Mouse (Mus musculus): Measurements from ENCODE around the gene Grb7.

The Grb7 gene

GRCm38 (mm10) chr11:98445679-98446078 lies 515 bp upstream of the Grb7 start:
- DNase-seq (ENCODE audit: low spot score): no peak

GRCm38 (mm10) chr11:98446562-98447474 lies 624 bp downstream of the Grb7 start:
- DNase-seq (ENCODE audit: low spot score): no peak

DNA sequence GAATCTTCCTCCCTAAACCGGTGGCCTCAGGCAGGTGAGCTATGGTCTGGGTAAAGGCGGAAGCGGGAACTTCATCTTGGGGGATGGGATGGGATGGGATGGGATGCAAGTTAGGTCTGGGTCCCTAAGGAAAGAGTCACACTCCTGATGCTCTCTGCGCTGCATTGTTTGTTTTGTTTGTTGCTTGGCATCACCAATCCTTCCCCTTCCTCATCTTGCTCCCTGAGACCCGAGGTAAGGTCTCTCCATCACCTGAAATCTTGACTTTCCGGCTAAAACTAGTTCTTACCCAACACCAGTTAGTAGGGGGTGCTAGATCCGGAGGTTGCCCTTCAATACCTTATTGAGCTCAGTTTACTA lies 1.3 kb downstream of the Grb7 start:
- DNase-seq (ENCODE audit: low spot score): no peak

DNA sequence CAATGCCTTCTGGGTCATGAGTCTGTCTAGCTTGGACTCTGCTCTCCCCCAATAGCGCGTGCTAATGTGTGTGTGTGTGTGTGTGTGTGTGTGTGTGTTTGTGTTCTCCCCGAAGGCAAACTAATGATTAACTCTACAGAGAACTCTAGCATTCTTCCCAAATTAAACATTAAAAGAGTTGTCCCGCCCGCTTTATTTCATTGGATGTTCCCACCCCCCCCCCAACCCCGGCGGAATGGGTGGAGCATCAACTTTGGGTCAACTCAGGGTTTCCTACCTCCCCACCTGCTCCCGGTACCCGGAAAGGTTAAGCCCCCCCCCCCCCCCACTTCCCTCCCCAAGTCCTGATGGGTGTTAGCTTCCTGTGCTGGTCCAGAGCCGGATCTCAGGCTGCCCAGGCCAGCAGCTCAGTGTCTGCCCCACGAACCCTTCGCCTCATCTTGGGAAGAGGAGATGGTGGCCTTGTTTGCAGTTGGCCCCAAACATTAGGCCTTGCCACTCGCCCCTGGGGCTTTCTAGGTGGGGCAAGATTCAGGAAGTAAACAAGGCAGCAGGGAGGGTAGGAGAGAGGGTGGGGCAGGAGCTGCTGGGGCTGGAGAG lies 2.1 kb downstream of the Grb7 start:
- no peak for DNase-seq (ENCODE audit: low spot score)

GRCm38 (mm10) chr11:98449419-98449818 lies 3.2 kb downstream of the Grb7 start:
- DNase-seq (ENCODE audit: low spot score): no peak

- DNase-seq (ENCODE audit: low spot score): no peak
Observed at GRCm38 (mm10) chr11:98449921-98450771, 4.0 kb downstream of the Grb7 start.

GRCm38 (mm10) chr11:98455484-98455883 lies 9.3 kb downstream of the Grb7 start:
- no peak for DNase-seq (ENCODE audit: low spot score)

- DNase-seq (ENCODE audit: low spot score): no peak
Observed at GRCm38 (mm10) chr11:98456545-98456944, 10.4 kb downstream of the Grb7 start.

DNA sequence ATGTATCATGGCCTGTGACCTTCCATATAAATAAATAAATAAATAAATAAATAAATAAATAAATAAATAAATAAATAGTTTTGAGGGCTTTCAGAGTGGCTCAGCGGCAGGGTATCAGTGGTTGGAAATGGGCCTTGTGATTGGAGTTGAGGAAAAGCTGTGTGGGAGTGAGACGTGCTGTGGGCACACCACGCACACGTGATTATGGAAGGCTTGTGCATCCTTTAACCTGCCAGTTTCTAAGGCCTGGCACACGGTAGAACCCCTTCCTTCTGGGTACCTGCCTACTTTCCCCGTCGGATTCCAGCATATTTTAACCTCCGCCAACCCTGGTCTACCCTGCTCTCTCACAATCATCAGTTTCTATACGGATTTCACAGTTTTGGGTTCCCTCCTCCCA lies 10.8 kb downstream of the Grb7 start:
- no peak for DNase-seq (ENCODE audit: low spot score)

GRCm38 (mm10) chr11:98457367-98458120 lies 11.3 kb downstream of the Grb7 start:
- peak; percentile 66 for DNase-seq (ENCODE audit: low spot score)

DNA sequence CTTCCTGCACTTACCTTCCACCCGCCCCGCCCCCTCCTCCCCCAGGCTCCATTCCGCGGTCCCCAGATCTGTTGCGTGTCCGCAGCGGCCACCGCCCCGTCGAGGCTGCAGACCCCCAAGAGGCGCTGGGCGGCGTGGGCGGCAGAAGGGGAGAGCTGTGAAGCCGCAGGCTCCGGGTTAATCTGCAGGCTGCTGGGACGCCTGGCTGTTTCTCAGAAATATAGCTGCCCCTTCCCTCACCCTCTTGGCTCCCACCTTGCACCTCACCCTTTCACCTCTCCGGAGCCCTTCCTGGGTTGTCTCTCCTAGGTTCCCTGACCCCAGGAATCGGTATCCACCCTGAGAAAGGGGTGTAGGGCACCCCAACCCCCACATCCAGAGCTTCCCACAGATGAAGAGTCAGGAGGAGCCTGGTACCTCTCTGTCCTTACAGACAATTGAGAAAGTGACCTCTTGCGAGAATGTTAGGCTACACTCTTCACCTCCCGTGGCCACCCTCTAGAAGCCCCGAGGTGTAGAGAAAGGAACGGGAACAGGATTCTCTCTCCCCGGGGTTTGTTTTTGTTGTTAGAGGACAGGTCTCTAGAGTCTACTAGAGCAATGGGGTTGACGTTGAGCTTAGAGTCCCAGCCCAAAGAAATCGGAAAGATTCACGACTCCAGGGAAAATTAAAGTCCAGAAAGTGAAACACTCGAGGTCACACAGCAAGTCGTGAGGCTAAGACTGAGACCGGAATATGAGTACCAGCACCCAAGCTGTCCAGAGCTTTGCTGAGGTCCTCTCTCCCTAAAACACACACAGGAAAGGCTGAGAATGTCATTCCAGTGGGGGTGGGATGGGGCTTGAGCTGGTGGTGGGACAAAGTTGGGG lies 12.2 kb downstream of the Grb7 start:
- no peak for DNase-seq (ENCODE audit: low spot score)

DNA sequence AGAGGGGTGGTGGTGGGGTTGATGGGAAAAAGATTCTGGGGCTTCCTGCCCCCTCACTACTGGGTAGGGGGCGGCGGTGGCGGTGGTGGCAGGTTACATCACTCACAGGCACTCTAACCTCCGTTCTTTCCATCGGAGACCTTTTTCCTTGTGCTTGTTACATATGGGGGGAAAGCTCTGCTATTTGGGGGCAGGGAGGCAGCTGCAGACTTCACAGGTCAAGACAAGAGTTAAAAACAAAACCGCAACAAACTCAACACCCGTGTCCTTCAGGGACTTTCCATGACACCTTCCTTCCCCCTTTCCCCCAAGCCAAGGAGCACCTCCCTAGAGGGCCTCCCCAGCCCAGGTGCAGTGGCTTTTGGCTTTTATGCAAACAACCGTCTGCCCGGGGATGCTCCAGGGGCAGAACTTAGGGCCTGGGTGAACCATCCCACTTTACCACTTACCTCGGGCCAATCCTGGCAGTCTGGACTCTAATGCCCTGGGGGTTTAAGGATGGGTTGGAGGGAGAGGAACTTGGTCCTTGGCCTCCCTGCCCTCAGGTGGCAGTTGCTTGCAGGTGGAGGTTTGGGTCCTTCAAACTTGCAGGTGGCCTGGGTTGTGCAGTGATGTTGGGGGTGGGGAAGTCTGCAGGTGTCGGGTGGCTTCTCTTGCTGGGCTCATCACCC lies 13.0 kb downstream of the Grb7 start:
- DNase-seq (ENCODE audit: low spot score): no peak

DNA sequence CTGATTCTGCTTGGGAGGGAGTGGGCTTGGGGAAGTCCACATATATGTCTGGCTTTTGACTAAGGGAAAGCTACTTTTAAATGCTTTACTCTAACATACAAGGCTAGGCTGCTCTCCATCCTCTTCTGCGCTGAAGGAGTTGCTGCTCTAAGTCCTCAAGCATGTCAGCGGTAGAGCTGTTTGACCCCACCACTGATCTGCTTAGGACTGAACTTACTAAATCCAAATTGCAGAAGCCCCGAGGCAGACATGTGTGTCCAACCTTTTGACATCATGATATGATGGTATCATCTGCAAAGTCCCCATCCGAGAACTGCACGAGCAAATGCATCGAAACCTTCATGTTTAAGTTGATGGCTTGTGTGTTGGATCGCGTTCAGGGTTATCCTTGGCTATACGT lies 13.7 kb downstream of the Grb7 start:
- no peak for DNase-seq (ENCODE audit: low spot score)

GRCm38 (mm10) chr11:98461109-98461720 lies 15.0 kb downstream of the Grb7 start:
- no peak for DNase-seq (ENCODE audit: low spot score)

DNA sequence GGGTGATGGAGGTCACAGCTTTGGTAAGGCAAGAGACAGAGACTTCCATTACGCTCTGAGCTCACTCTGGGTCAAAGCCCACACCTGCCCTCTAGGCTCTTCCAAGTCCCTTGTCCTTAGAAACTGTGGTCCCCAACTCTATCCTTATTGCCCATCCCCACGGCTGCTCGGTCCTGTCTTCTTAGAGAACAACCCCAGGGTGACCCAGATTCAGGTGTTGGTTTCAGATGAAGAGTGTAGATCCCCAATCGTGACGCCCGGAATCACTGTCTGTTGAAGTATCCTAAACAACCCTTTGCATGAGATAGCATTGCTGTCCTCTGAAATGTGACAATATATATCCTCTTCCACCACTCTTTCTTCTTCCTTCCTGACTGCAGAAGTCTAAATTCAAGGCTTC lies 16.1 kb downstream of the Grb7 start:
- DNase-seq (ENCODE audit: low spot score): no peak

GRCm38 (mm10) chr11:98463911-98464310 lies 17.7 kb downstream of the Grb7 start:
- no peak for DNase-seq (ENCODE audit: low spot score)

- no peak for DNase-seq (ENCODE audit: low spot score)
Observed at GRCm38 (mm10) chr11:98464516-98464915, 18.3 kb downstream of the Grb7 start.

DNA sequence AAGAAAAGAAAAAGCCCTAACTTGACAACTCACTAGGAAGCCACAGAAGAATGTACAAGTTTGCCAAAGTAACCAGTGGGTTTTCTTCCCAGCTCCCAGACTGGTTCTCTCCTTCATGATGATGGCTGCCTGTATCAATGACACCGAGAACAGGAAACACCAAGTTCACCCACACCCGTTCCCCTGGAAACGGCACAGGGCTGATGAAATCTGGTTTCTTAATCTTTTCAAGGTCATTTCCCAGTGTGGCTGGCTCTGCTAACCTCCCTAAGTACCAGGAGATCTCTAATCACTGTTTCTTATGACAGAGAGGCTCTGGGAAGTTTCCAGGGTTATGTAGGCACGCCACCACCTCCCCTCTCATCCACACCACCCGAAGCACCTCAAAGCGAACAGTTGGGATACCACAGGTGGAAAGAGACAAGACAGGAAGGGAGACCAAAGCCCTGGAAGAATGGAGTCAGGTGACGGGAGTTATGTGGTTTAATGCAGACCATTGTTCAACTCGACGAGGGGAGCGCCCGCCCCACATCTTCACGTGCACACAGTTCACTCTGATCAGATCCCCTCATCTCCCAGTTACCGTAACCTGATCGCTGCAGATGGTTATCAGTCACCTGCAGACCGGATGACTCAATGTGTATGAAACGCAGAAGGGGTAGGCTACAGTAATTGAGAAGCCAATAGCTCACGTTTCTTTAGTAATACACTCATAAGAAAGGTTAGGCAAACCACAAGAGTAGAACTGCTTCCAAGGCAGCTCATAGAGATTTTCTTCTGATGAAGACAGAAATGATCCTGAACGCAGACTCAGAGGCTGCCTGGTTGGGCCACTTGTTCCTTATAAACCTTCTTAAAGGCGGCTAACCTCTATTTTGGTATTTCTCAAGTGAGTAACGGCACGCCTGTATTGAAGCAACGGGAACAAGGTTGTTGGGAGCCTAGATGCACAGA lies 23.8 kb downstream of the Grb7 start:
- no peak for DNase-seq (ENCODE audit: low spot score)

DNA sequence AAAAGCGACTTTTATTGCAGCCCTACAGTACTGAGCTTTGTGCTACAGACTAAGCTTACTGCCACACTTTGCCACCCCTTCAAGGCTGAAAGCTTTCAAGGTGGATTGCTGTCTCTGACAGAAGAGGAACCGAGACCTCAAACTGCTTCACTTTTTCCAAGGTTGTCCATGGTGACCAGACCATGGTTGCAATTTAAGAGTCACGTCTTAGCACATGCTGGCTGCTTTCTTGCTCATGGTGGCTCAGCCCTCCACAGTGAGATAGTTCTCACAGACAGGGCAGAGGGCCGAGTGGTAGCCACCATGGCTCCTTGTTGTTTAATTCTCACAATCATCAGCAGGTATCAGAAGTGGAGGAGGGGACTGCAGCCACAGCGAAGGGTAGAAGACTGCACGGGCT lies 24.6 kb downstream of the Grb7 start:
- no peak for DNase-seq (ENCODE audit: low spot score)
